Mouse (Mus musculus): ENCODE data around the gene Ak2. TPM values are rescaled to one million over a fixed set of nuclear protein-coding genes. Genes with fewer than 3 reads are reported as not detected.

Ak2 gene
- polyA plus RNA-seq, 1 experiment from 2014 or later = 176 TPM

GRCm38 (mm10) chr4:128997258-128997657 lies 5.5 kb downstream of the Ak2 start:
- Histone ChIP-seq H3K9ac (no peak overlapping the region), H3K4me3 (no peak overlapping the region), H3K4me2 (no peak overlapping the region), H3K9me3 (replicated peaks) (no peaks in the 10 kb centered on the region), H3K27ac (no peak overlapping the region), H3K36me3 (peaks cover 65% of the 10 kb centered on the region), H3K27me3 (replicated peaks) (no peaks in the 10 kb centered on the region), H3K4me1 (peaks cover 69% of the 10 kb centered on the region)
- ATAC-seq = no peak
- WGBS (ENCODE audit: insufficient replicate concordance) = 63% methylated on average over 8 of the region's 8 CpGs

DNA sequence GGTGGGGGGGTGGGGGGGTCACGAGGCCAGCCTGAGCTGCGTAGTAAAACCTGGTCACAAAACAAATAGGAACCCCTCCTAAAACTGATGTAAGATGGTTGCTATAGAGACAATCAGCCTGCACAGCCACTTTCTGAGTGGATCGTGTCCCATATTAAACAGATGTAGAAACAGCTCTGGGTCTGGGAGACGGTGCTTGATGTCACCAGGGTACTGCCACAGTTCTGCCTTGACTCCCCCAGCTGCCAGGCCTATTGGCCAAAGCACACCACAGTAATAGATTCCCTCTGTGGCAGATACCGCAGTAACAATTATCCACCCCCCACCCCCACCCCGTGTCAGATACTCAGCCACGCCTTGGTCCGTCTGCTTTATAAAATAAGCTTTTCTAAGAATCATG lies 6.6 kb downstream of the Ak2 start:
- Histone ChIP-seq H3K9me3 (replicated peaks) (no peaks in the 10 kb centered on the region), H3K4me3 (no peak overlapping the region), H3K4me1 (peaks cover 64% of the 10 kb centered on the region), H3K36me3 (peaks cover 76% of the 10 kb centered on the region), H3K4me2 (no peak overlapping the region), H3K27me3 (replicated peaks) (no peaks in the 10 kb centered on the region), H3K9ac (no peak overlapping the region), H3K27ac (no peak overlapping the region)
- 66% methylated on average over 8 of the region's 8 CpGs for WGBS (ENCODE audit: insufficient replicate concordance)
- ATAC-seq = no peak

DNA sequence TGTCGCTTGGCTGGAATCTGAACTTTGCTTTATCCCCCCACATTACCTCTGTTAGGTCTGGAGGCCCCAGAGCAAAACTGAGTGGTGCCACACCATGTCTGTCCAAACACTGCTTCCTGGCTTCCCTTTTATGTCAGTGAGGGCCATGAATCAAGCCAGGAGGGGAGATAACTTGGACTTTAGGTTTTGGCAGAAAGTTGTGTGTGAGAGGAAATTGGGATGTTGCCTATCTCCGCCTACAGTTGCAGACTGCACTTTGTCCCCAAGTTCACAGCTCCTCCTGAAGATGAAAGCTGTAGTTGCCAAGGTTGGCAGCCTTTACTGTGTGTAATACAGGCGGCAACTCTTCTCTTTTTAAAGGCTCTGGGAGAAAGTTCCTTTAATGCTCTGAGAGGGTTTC lies 9.0 kb downstream of the Ak2 start:
- Histone ChIP-seq H3K4me1 (peaks cover 43% of the 10 kb centered on the region), H3K27ac (no peak overlapping the region), H3K9me3 (replicated peaks) (no peaks in the 10 kb centered on the region), H3K4me3 (no peak overlapping the region), H3K9ac (no peak overlapping the region), H3K27me3 (replicated peaks) (no peaks in the 10 kb centered on the region), H3K4me2 (no peak overlapping the region), H3K36me3 (peaks cover 90% of the 10 kb centered on the region)
- WGBS (ENCODE audit: insufficient replicate concordance) = 79% methylated on average over 3 of the region's 3 CpGs
- no peak for ATAC-seq

DNA sequence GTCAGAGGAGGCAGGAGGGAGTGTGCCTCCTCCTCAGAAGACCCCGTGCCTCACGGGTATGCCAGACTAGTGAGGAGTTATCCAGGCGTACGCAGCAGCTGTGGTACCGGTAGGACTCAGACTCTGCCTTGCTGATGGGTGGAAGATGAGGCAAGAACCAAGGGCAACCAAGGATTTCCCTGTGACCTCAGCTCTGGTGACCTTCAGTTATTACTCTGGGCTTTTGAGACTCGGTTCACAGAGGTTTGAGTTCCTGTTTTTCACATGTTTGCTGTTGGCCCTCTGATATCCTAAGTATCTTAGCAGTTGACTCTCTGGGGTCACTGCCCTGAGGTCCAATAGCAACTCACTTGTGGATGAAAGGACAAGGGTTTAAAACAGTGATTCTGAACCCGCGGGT lies 12.0 kb downstream of the Ak2 start:
- no peaks in the 10 kb centered on the region for H3K27me3 ChIP-seq (replicated peaks)
- H3K9me3 ChIP-seq (replicated peaks) = no peaks in the 10 kb centered on the region
- WGBS (ENCODE audit: insufficient replicate concordance) = 79% methylated on average over 8 of the region's 8 CpGs
- no peak overlapping the region for H3K9ac ChIP-seq
- H3K36me3 ChIP-seq = peaks cover 98% of the 10 kb centered on the region
- H3K27ac ChIP-seq = no peak overlapping the region
- H3K4me2 ChIP-seq = no peak overlapping the region
- peaks cover 18% of the 10 kb centered on the region for H3K4me1 ChIP-seq
- no peak overlapping the region for H3K4me3 ChIP-seq
- no peak for ATAC-seq

DNA sequence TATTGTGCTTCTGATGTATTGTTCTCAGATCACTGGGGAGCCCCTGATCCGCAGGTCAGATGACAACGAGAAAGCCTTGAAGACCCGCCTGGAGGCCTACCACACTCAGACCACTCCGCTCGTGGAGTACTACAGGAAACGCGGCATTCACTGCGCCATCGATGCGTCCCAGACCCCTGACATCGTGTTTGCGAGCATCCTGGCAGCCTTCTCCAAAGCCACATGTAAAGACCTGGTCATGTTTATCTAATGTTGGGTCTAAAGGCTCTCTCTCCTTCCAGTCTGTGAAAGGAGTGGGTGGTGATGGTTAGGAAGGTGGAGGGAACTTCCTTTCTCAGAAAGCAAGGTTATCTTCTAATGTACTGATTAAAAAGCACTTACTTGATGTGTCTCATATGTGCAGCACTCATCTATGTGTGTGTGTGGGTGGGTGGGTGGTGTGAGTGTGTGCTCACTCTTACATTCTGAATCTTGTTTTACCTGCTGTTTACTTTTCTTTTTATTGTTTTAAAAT lies 16.3 kb downstream of the Ak2 start:
- Histone ChIP-seq H3K27ac (no peak overlapping the region), H3K36me3 (peaks cover 80% of the 10 kb centered on the region), H3K27me3 (replicated peaks) (no peaks in the 10 kb centered on the region), H3K4me1 (peaks cover 9% of the 10 kb centered on the region; the same call in 1 of the 2 replicates), H3K9ac (no peak overlapping the region), H3K4me2 (no peak overlapping the region), H3K9me3 (replicated peaks) (no peaks in the 10 kb centered on the region), H3K4me3 (no peak overlapping the region)
- 81% methylated on average over 12 of the region's 12 CpGs for WGBS (ENCODE audit: insufficient replicate concordance)
- no peak for ATAC-seq

GRCm38 (mm10) chr4:129008672-129009071 lies 16.9 kb downstream of the Ak2 start:
- no peak overlapping the region for H3K4me3 ChIP-seq
- WGBS (ENCODE audit: insufficient replicate concordance) = 62% methylated on average over 3 of the region's 3 CpGs
- H3K9ac ChIP-seq = no peak overlapping the region
- no peak overlapping the region for H3K4me2 ChIP-seq
- H3K4me1 ChIP-seq = peaks cover 9% of the 10 kb centered on the region; the same call in 1 of the 2 replicates
- H3K36me3 ChIP-seq = peaks cover 74% of the 10 kb centered on the region
- ATAC-seq = no peak
- H3K27me3 ChIP-seq (replicated peaks) = no peaks in the 10 kb centered on the region
- no peaks in the 10 kb centered on the region for H3K9me3 ChIP-seq (replicated peaks)
- no peak overlapping the region for H3K27ac ChIP-seq

- Histone ChIP-seq H3K4me3 (no peak overlapping the region), H3K9ac (no peak overlapping the region), H3K4me2 (no peak overlapping the region), H3K4me1 (peaks cover 9% of the 10 kb centered on the region; the same call in 1 of the 2 replicates), H3K27ac (no peak overlapping the region), H3K36me3 (peaks cover 68% of the 10 kb centered on the region), H3K27me3 (replicated peaks) (no peaks in the 10 kb centered on the region), H3K9me3 (replicated peaks) (no peaks in the 10 kb centered on the region)
- 79% methylated on average over 5 of the region's 5 CpGs for WGBS (ENCODE audit: insufficient replicate concordance)
- ATAC-seq = no peak
Measured at GRCm38 (mm10) chr4:129009521-129009920, 17.8 kb downstream of the Ak2 start.

GRCm38 (mm10) chr4:129011604-129012121 lies 19.9 kb downstream of the Ak2 start:
- no peak overlapping the region for H3K27ac ChIP-seq

GRCm38 (mm10) chr4:129013151-129013864 lies 21.6 kb downstream of the Ak2 start:
- Histone ChIP-seq H3K9me3 (replicated peaks) (no peaks in the 10 kb centered on the region), H3K4me3 (no peak overlapping the region), H3K4me1 (0 out of 2 replicates have a peak, but pooled peaks cover 6% of the 10 kb centered on the region), H3K27me3 (replicated peaks) (peaks cover 20% of the 10 kb centered on the region), H3K9ac (no peak overlapping the region), H3K27ac (no peak overlapping the region), H3K36me3 (peaks cover 30% of the 10 kb centered on the region), H3K4me2 (no peak overlapping the region)
- ATAC-seq = no peak
- WGBS (ENCODE audit: insufficient replicate concordance) = 40% methylated on average over 10 of the region's 10 CpGs

More at GRCm38 (mm10) chr4:129011604-129012121, 19.9 kb downstream of the Ak2 start:
- peaks cover 47% of the 10 kb centered on the region for H3K36me3 ChIP-seq
- H3K9me3 ChIP-seq (replicated peaks) = no peaks in the 10 kb centered on the region
- ATAC-seq = no peak
- H3K4me1 ChIP-seq = peaks cover 9% of the 10 kb centered on the region; the same call in 1 of the 2 replicates
- H3K9ac ChIP-seq = no peak overlapping the region
- WGBS (ENCODE audit: insufficient replicate concordance) = 55% methylated on average over 15 of the region's 15 CpGs
- H3K27me3 ChIP-seq (replicated peaks) = peaks cover 10% of the 10 kb centered on the region
- H3K4me3 ChIP-seq = no peak overlapping the region
- no peak overlapping the region for H3K4me2 ChIP-seq

DNA sequence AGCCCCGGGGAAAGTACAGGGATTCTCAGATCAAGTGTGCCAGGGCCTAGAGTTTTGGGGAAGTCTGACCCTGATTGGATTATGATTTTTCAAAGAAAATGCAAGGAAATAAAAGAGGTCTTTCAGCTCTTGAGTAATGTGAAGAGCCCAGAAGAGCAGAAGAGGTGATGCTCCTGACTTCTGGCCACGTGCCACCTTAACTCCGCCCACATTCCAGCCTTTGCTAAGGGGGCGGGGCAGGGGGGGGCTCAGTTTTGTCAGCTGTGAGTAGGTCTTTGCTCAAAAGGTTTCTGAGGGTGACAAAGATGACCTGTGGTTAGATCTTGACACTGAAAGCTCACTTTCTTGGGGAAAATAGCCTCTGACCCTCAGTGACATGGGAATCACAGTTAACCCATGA lies 24.6 kb downstream of the Ak2 start:
- Histone ChIP-seq H3K4me2 (no peak overlapping the region), H3K27me3 (replicated peaks) (peaks cover 43% of the 10 kb centered on the region), H3K4me3 (no peak overlapping the region), H3K9ac (no peak overlapping the region), H3K9me3 (replicated peaks) (no peaks in the 10 kb centered on the region), H3K36me3 (no peaks in the 10 kb centered on the region; the same call in 1 of the 2 replicates), H3K4me1 (no peaks in the 10 kb centered on the region), H3K27ac (no peak overlapping the region)
- ATAC-seq = no peak
- WGBS (ENCODE audit: insufficient replicate concordance) = 18% methylated on average over 4 of the region's 4 CpGs

- H3K4me1 ChIP-seq = no peaks in the 10 kb centered on the region
- no peak for ATAC-seq
- no peaks in the 10 kb centered on the region for H3K9me3 ChIP-seq (replicated peaks)
- H3K27ac ChIP-seq = no peak overlapping the region
- WGBS (ENCODE audit: insufficient replicate concordance) = 52% methylated on average over 10 of the region's 10 CpGs
- no peak overlapping the region for H3K4me3 ChIP-seq
- peaks cover 44% of the 10 kb centered on the region for H3K27me3 ChIP-seq (replicated peaks)
- no peak overlapping the region for H3K9ac ChIP-seq
- no peaks in the 10 kb centered on the region for H3K36me3 ChIP-seq
- H3K4me2 ChIP-seq = no peak overlapping the region
Measured at GRCm38 (mm10) chr4:129017150-129017549, 25.4 kb downstream of the Ak2 start.

DNA sequence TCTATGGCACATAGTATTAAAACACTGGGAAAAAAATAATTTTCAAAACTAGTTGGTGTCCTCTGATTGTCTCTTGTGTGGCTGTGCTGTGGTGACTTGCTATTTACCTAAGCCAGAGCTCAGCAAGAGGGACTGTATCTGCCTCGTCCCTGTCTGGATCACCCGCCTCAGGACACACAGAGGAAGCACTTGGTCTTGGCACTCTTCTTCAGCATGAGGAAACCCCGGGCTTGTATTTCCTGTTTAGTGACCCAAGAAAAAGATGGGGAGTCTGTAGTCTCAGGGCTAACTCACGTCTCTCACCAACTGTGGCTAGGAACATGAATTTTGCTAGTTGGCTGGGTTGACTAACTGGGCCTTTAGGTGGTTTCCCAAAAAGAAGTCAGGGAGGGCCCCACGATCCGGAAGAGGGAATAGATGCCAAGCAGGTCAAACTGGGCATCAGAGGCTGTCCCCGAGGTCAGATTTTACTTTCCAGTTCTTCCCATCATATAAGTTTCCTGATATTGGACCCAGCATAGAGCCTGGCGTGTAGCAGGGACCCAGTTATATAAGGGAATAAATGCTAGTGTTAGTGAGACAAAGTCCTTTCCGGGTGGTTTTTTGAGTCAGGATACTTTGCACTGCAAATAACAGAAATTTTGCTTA lies 27.2 kb downstream of the Ak2 start:
- Histone ChIP-seq H3K4me3 (no peak overlapping the region), H3K9ac (no peak overlapping the region)
- 53% methylated on average over 9 of the region's 9 CpGs for WGBS (ENCODE audit: insufficient replicate concordance)

More for the DNA sequence above, 27.2 kb downstream of the Ak2 start:
- peaks cover 44% of the 10 kb centered on the region for H3K27me3 ChIP-seq (replicated peaks)
- no peak overlapping the region for H3K4me2 ChIP-seq
- H3K9me3 ChIP-seq (replicated peaks) = no peaks in the 10 kb centered on the region
- H3K27ac ChIP-seq = no peak overlapping the region
- H3K36me3 ChIP-seq = no peaks in the 10 kb centered on the region
- no peak for ATAC-seq
- H3K4me1 ChIP-seq = 0 out of 2 replicates have a peak, but pooled peaks cover 3% of the 10 kb centered on the region

Measured in liver, embryonic 12.5 days (tissue).